Mouse (Mus musculus): ENCODE results near the gene Tbc1d5.

Gene Tbc1d5

DNA sequence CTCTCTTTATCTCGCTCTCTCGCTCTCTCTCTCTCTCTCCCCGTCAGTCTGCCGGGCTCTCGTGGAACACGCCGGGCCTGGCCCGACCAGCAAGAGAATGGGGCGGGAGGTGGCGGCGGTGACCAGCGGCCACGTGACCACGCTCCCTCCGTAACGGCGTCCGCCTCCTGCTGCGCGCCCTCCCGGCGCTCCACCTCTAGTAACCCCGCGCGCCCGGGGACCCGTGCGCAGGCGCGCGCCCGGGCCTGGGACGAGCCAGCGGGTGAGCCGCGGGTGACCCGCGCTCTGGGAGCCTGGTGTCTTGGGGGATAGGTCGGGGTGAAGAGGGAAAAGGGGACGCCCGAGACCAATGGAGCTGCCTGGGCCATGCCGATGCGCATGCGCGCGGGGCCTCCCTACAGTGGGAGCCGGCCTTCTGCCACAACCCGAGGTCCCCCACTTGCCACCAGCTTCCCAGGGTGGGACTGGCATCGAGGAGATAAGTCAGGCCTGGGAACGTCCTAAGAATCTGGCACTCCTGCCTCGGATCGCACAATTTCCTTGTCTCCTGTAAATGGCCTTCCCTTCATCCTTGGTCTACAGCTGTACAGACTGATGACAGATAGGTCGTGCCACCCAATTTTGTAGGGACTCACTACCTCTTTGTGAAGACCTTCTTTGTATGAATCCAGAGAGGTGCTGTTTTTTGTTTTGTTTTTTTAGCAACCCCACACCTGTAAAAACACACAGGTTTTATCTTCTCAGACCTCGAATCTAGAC is at the start of gene Tbc1d5:
TSS of gene Tbc1d5 (minus strand) at position 158 of the 759 bp plus-strand sequence.
- in situ Hi-C loops (cut with MboI; ENCODE audit: low sequenced_read_pairs), result no loop called here

- in situ Hi-C loops (cut with MboI; ENCODE audit: low sequenced_read_pairs), result no loop called here
These were observed 46.9 kb upstream of the Tbc1d5 start for GRCm38 (mm10) chr17:51226056-51226455.

DNA sequence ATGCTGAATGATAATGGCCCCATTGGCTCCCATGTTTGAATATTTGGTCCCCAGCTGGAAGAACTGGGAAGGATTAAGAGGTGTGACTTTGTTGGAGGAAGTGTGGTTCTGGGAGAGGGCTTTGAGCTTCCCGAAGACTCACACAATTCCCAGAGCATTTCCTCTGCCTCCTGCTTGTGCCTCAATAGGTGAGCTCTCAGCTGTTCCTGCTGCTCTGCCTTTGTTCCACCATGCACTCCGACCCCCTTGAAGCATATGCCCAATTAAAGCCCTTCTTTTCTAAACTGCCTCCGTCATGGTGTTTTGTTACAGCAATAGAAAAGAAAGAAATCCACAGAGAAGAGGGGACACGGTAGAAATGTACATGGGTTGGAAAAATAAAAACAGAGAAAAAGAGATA is 44.0 kb upstream of the Tbc1d5 start:
- in situ Hi-C loops (cut with MboI; ENCODE audit: low sequenced_read_pairs), result no loop called here

DNA sequence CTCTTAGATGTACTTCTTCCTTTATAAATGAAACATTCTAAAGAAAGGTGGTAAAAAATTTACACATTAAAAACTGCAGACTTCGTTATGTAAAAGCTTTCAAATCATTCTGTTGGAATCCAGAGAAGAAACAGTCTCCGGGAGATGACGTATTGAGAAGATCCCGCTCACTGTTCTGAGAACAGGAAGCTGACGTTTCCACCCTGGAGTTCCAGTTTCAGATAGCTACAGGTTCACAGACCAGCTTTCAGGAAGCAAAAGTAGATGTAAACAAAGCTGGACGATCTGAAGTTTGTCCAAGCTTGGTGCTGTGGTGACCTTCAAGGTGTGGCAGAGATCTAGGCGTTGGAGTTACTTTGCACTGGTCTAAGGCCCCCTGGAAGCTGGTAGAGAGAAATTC is 41.9 kb upstream of the Tbc1d5 start:
- in situ Hi-C loops (cut with MboI; ENCODE audit: low sequenced_read_pairs), result no loop called here

GRCm38 (mm10) chr17:51219897-51220296 is 40.7 kb upstream of the Tbc1d5 start:
- in situ Hi-C loops (cut with MboI; ENCODE audit: low sequenced_read_pairs), result no loop called here

DNA sequence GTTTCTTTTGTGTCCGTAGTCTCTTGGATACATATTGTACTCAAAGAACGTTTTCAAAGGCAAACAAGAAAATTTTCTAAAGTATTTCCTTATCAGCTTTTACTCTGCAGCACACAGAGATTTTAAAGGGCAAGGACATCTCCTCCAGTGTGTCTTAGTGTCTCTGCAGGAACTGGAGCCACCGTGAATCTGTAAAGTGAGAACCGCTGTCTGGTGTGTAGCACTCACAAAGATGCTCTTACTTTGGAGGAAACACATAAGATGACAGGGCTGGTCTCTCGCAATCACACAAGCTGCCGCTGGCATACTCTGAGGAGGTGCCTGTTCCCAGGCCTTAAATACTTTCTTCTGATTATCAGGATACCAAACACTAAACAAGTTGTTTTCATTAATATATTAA is 37.3 kb upstream of the Tbc1d5 start:
- in situ Hi-C loops (cut with MboI; ENCODE audit: low sequenced_read_pairs), result no loop called here

DNA sequence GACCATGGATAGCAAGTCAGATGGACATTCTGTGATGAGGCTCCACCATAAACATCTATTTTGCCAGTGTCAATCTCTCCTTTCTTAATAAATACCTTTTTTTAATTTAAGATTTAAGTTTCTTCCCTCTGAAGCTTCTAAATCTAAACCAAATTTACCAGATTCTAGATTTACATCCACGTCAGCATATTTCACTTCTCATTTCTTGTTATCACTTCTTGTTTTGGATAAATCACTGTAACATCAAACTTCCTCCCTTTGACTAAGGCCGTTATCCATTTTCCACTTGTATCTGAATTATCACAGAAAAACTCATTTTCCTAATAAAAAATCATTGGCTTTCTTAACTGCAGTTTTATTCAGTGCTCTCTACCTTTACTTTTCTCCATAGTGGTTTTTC is 30.4 kb upstream of the Tbc1d5 start:
- in situ Hi-C loops (cut with MboI; ENCODE audit: low sequenced_read_pairs), result no loop called here

DNA sequence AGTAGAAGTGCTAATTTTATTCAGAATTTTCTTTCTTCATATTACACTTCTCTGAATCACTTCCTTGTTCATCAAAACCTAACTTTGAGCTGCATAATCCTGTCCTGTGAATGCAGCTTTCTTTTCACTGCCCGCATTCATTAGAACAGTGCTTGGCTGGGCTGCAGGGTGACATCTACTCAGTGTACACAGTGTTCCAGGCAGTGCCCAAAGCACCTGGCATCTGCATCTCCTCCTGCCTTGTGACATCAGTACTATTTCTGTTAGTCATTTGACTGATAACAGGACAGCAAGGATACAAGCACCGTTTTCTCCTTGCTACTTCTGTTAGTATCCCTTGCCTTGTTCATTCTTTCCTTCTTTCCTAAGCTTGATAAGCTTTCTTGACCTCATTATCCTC is 25.5 kb upstream of the Tbc1d5 start:
- in situ Hi-C loops (cut with MboI; ENCODE audit: low sequenced_read_pairs), result no loop called here

- in situ Hi-C loops (cut with MboI; ENCODE audit: low sequenced_read_pairs), result no loop called here
These were observed 16.4 kb upstream of the Tbc1d5 start for GRCm38 (mm10) chr17:51195561-51195960.

DNA sequence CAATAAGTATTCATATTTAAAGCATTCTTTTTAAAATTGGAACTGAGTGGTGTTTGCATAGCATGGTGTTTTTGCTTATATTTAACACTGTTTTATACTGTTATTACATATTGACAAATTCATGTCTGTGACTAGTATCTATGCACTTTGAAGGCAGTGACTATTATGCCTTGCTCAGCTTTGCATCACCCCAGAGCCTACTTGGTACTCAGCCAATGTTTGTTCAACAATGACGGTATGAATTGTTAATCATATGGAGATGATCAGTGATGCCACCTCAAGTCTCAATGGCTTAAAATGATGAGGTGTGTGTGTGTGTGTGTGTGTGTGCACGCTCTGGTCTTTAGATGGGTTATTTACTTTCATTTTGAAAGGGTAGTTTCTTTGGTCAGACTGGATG is 15.6 kb upstream of the Tbc1d5 start:
- in situ Hi-C loops (cut with MboI; ENCODE audit: low sequenced_read_pairs), result no loop called here

- in situ Hi-C loops (cut with MboI; ENCODE audit: low sequenced_read_pairs), result no loop called here
These were observed 12.2 kb upstream of the Tbc1d5 start for GRCm38 (mm10) chr17:51191381-51191780.

DNA sequence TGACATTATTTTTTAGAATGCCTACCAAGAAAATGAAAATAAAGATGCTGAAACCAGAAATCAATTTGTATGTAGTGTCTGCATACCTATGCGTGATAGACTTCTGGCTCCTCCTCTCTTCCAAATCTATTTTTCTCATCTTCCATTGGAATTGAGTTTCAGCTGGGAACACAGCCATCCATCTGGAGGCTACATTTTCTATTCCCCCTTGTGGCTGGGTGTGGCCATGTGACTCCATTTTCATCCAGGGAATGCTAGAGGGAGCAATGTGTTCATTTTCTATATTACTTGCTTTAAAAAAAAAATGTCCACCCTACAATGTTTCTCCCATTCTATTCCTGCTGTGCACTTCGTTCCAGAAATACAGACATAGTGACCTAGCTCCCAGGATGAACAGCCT is 3.6 kb upstream of the Tbc1d5 start:
- in situ Hi-C loops (cut with MboI; ENCODE audit: low sequenced_read_pairs), result no loop called here

DNA sequence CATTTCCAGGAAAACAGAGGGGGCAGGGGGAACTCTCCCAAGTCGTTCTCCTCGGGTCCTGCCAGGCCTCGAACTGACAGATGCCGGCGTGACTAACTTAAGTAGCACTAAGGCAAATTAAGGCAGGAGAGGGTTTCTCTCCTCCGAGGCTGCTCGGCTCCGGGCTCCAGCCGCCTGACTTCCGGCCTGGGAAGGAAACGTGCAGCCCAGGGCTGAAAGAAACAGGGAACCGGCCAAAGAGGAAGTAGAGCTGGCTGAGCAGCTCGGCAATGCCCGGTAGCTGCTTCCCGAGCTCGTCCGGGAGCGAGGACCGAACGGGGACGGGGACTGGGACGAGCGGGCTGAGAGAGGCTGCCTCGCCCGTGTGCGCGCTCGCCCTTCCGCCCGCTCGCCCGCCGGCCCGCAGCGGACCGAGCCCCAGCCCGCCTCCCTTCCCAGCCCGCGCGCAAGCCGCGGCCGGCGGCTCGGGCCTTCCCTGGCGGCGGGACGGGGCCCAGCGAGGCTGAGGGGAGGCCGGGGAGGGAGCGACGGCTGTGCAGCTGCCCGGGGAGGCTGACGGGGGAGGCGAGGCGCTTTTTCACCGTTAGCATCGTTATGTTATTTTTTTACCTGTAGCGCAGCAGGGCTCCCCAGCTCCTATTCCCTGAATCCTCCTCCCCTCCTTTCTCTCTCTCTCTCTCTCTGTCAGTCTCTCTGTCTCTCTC is 509 bp downstream of the Tbc1d5 start:
- in situ Hi-C loops (cut with MboI; ENCODE audit: low sequenced_read_pairs), result no loop called here

- in situ Hi-C loops (cut with MboI; ENCODE audit: low sequenced_read_pairs), result no loop called here
These were observed 1.2 kb downstream of the Tbc1d5 start for GRCm38 (mm10) chr17:51177923-51178322.

DNA sequence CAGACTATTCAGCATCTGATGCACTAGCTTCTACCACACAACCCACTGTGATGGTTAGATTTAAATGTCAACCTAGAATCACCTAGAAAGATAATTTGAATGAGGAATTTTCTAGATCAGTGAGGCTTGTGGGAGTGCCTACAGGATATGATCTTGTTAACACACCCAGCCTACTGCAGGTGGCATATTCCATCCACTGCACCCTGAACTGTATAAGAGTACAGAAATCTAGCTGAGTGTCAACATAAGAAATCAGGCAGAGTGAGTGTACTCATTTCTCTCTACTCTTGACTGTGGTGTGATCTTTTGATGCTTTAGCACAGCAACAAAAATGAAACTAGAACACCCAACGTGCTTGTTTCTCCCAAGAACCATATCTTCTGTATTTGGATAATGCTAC is 6.8 kb downstream of the Tbc1d5 start:
- in situ Hi-C loops (cut with MboI; ENCODE audit: low sequenced_read_pairs), result no loop called here

DNA sequence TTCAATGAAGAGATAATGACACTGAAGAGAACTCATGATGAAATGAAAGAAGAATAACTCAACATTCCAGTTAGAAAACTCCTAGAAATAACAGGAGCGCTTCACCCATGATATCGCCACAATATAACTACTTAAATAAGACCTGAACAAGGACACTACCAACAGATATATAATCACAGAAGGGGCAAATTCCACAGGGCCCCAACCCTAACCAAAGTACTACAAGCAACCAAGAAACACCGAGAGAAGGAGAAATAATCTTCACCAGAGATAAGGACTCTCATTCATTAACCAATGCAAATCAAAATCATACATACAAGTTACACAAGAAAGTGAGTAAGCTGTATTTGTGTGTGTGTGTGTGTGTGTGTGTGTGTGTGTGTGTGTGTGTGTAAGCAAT is 7.6 kb downstream of the Tbc1d5 start:
- in situ Hi-C loops (cut with MboI; ENCODE audit: low sequenced_read_pairs), result no loop called here

GRCm38 (mm10) chr17:51169911-51170310 is 9.2 kb downstream of the Tbc1d5 start:
- in situ Hi-C loops (cut with MboI; ENCODE audit: low sequenced_read_pairs), result no loop called here

DNA sequence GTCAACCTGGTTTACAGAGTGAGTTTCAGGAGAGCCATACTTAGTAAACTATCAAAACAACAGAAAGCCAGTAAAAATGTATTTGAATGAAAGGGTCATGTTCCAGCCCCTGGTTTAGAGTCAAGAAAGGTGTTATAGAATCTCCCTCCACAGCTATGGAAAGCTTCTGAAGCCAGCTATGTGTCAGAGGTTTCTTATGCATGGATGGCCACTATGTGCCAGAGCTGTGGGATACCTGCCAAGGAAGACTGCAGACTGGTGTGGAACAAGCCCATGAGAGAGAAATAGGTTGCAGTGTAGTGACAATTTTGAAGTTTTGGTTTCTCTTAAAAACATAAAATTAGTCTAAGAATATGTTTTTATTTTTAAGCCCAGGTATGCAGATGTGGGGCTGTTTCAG is 16.8 kb downstream of the Tbc1d5 start:
- in situ Hi-C loops (cut with MboI; ENCODE audit: low sequenced_read_pairs), result no loop called here

DNA sequence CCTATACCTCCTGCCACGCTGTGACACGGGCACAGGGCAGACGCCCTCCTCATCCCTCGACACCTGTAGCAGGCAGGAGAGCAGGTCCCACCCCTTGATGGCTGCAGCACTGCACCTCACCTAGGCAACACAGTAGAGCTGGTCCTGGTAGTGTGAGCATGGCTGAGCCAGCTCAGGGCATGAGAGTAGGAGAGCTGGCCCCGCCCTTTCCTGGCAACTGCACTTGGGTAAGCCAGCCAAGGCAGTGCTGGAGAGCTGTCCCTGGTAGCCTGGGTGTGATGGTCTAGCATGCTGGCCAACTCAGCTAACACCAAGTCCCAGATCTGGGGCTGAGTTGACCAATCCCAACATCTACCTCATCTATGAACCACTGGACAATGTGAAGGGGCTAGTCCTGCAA is 19.9 kb downstream of the Tbc1d5 start:
- in situ Hi-C loops (cut with MboI; ENCODE audit: low sequenced_read_pairs), result no loop called here

DNA sequence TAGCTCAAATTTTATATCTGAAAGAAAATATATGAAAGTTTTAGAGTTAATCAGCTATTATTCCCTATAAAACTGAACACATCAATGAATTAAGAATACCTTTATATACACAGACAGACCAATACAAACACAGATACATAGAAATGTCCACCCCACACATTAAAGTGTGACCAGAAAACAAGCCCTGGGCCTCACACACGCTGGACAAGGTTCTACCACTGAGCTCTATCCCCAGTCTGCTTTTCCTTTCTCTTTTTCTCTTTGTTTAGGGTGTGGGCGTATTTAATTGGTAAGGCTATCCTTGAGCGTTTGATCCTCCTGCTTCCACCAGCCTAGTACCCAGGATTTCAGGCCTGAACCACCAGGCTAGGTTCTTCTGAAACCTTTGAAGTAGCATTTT is 28.2 kb downstream of the Tbc1d5 start:
- in situ Hi-C loops (cut with MboI; ENCODE audit: low sequenced_read_pairs), result no loop called here

DNA sequence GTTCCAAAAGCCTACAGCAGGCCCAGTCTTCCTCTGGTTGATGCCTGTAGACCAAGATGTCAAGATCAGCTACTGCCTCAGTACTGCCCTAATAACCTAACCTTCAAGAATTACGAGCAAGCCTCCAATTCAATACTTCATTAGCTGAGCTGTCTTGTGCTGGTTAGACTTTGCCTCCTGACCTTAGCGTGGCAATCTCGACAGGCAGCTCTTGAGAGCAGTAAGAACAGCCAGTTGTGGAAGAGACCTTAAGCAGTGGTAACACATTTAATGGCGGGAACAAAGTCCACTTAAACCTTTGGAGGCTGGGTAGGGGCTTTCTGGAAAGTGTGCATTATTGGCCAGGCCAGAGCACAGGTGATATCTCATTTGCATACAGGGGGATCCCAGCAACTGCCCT is 34.2 kb downstream of the Tbc1d5 start:
- in situ Hi-C loops (cut with MboI; ENCODE audit: low sequenced_read_pairs), result no loop called here

DNA sequence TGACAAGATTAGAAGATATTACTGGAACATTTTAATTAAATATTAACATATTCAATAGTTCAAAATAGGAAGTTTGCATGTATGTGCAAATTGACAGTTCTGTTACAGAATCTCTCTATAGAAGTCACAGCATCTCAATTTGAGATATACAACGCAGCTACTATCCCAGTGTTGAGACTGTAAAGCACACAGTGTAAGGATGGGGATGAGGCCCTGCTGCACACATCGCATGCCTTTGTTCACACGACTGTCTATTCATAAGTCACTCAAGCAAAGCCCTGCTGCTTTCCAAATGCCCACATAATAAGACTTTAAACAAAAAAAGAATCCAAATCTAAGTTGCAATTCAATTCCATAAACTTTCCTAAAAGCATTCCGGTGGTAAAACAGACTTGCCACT is 37.1 kb downstream of the Tbc1d5 start:
- in situ Hi-C loops (cut with MboI; ENCODE audit: low sequenced_read_pairs), result no loop called here

GRCm38 (mm10) chr17:51111194-51111593 is 68.0 kb downstream of the Tbc1d5 start:
- in situ Hi-C loops (cut with MboI; ENCODE audit: low sequenced_read_pairs), result no loop called here
